Mouse (Mus musculus) liver, postnatal 0 days (tissue): ENCODE measurements at regions not wholly inside any gene's neighbourhood (a gene's known extent, or its start where the extent isn't known, plus 50 kb on each side); places are given as distances from the start of the nearest gene placed in this dataset.

Experiments used
- CTCF ChIP-seq: sonication (generic); IDR thresholded peaks from 2 replicates; pipeline ENCODE4 v1.5.1; 2016; ENCODE audit warnings: antibody characterized with exemption, low read depth
- EP300 ChIP-seq: IDR thresholded peaks from 2 replicates; pipeline ENCODE4 v1.6.1; 2016; ENCODE audit warnings: antibody characterized with exemption, low read depth, mild to moderate bottlenecking

- TF ChIP-seq CTCF (no peak), EP300 (no peak)
These were observed 103.6 kb upstream of the Smad3 start for GRCm38 (mm10) chr9:63861418-63861817.
